Mouse (Mus musculus): ENCODE measurements around the gene Akr1cl. TPM values are rescaled to one million over a fixed set of nuclear protein-coding genes. Genes with fewer than 3 reads are reported as not detected.

Akr1cl gene
- polyA plus RNA-seq, 1 experiment from 2014 or later: 0.09 TPM

GRCm38 (mm10) chr1:65043433-65043832, 10.9 kb upstream of the Akr1cl start:
- 86% methylated on average over 2 of the region's 2 CpGs for WGBS
- ATAC-seq (ENCODE audit: insufficient number of reproducible peaks, low FRiP score, low TSS enrichment, low read depth): no peak
- no peak overlapping the region for H3K27ac ChIP-seq (replicated peaks)

GRCm38 (mm10) chr1:65041837-65042236, 9.3 kb upstream of the Akr1cl start:
- Histone ChIP-seq H3K4me3 (replicated peaks) (no peak overlapping the region), H3K9ac (no peak overlapping the region), H3K4me1 (no peaks in the 10 kb centered on the region), H3K9me3 (replicated peaks) (no peaks in the 10 kb centered on the region), H3K36me3 (no peaks in the 10 kb centered on the region), H3K4me2 (replicated peaks) (no peak overlapping the region), H3K27me3 (no peaks in the 10 kb centered on the region), H3K27ac (replicated peaks) (no peak overlapping the region)
- ATAC-seq (ENCODE audit: insufficient number of reproducible peaks, low FRiP score, low TSS enrichment, low read depth): no peak
- 75% methylated on average over 3 of the region's 3 CpGs for WGBS

More at GRCm38 (mm10) chr1:65043433-65043832, 10.9 kb upstream of the Akr1cl start:
- H3K27me3 ChIP-seq: no peaks in the 10 kb centered on the region
- no peaks in the 10 kb centered on the region for H3K9me3 ChIP-seq (replicated peaks)
- no peak overlapping the region for H3K4me3 ChIP-seq (replicated peaks)
- H3K36me3 ChIP-seq: no peaks in the 10 kb centered on the region
- H3K4me2 ChIP-seq (replicated peaks): no peak overlapping the region
- H3K9ac ChIP-seq: no peak overlapping the region
- no peaks in the 10 kb centered on the region for H3K4me1 ChIP-seq

GRCm38 (mm10) chr1:65040806-65041205, 8.2 kb upstream of the Akr1cl start:
- H3K4me2 ChIP-seq (replicated peaks): no peak overlapping the region
- ATAC-seq (ENCODE audit: insufficient number of reproducible peaks, low FRiP score, low TSS enrichment, low read depth): no peak
- WGBS: 72% methylated on average over 6 of the region's 6 CpGs
- no peak overlapping the region for H3K4me3 ChIP-seq (replicated peaks)
- H3K9ac ChIP-seq: no peak overlapping the region
- H3K27me3 ChIP-seq: no peaks in the 10 kb centered on the region
- H3K27ac ChIP-seq (replicated peaks): no peak overlapping the region
- H3K4me1 ChIP-seq: no peaks in the 10 kb centered on the region
- H3K36me3 ChIP-seq: no peaks in the 10 kb centered on the region
- no peaks in the 10 kb centered on the region for H3K9me3 ChIP-seq (replicated peaks)

GRCm38 (mm10) chr1:65039679-65040078, 7.1 kb upstream of the Akr1cl start:
- Histone ChIP-seq H3K27ac (replicated peaks) (no peak overlapping the region), H3K4me3 (replicated peaks) (no peak overlapping the region), H3K9me3 (replicated peaks) (no peaks in the 10 kb centered on the region), H3K27me3 (no peaks in the 10 kb centered on the region), H3K4me2 (replicated peaks) (no peak overlapping the region), H3K36me3 (no peaks in the 10 kb centered on the region), H3K4me1 (no peaks in the 10 kb centered on the region), H3K9ac (no peak overlapping the region)
- ATAC-seq (ENCODE audit: insufficient number of reproducible peaks, low FRiP score, low TSS enrichment, low read depth): no peak
- WGBS: 75% methylated on average over 3 of the region's 3 CpGs

GRCm38 (mm10) chr1:65037542-65037941, 5.0 kb upstream of the Akr1cl start:
- H3K9me3 ChIP-seq (replicated peaks): no peaks in the 10 kb centered on the region
- no peak overlapping the region for H3K9ac ChIP-seq
- no peaks in the 10 kb centered on the region for H3K4me1 ChIP-seq
- WGBS: 72% methylated on average over 2 of the region's 2 CpGs
- no peaks in the 10 kb centered on the region for H3K36me3 ChIP-seq
- no peaks in the 10 kb centered on the region for H3K27me3 ChIP-seq
- no peak for ATAC-seq (ENCODE audit: insufficient number of reproducible peaks, low FRiP score, low TSS enrichment, low read depth)
- H3K4me3 ChIP-seq (replicated peaks): no peak overlapping the region
- no peak overlapping the region for H3K27ac ChIP-seq (replicated peaks)
- H3K4me2 ChIP-seq (replicated peaks): no peak overlapping the region

- Histone ChIP-seq H3K9me3 (replicated peaks) (no peaks in the 10 kb centered on the region), H3K4me2 (replicated peaks) (no peak overlapping the region), H3K27me3 (no peaks in the 10 kb centered on the region), H3K4me1 (no peaks in the 10 kb centered on the region), H3K9ac (no peak overlapping the region), H3K27ac (replicated peaks) (no peak overlapping the region), H3K36me3 (no peaks in the 10 kb centered on the region), H3K4me3 (replicated peaks) (no peak overlapping the region)
- 10% methylated on average over 3 of the region's 3 CpGs for WGBS
- ATAC-seq (ENCODE audit: insufficient number of reproducible peaks, low FRiP score, low TSS enrichment, low read depth): no peak
Observed at GRCm38 (mm10) chr1:65035513-65035912, 3.0 kb upstream of the Akr1cl start.

GRCm38 (mm10) chr1:65028206-65028605, 4.4 kb downstream of the Akr1cl start:
- no peaks in the 10 kb centered on the region for H3K27me3 ChIP-seq
- H3K36me3 ChIP-seq: no peaks in the 10 kb centered on the region
- H3K4me1 ChIP-seq: no peaks in the 10 kb centered on the region
- H3K9ac ChIP-seq: no peak overlapping the region
- ATAC-seq (ENCODE audit: insufficient number of reproducible peaks, low FRiP score, low TSS enrichment, low read depth): no peak
- H3K9me3 ChIP-seq (replicated peaks): no peaks in the 10 kb centered on the region
- H3K27ac ChIP-seq (replicated peaks): no peak overlapping the region
- no peak overlapping the region for H3K4me2 ChIP-seq (replicated peaks)
- 39% methylated on average over 9 of the region's 9 CpGs for WGBS
- no peak overlapping the region for H3K4me3 ChIP-seq (replicated peaks)

- no peak for ATAC-seq (ENCODE audit: insufficient number of reproducible peaks, low FRiP score, low TSS enrichment, low read depth)
- Histone ChIP-seq H3K4me3 (replicated peaks) (no peak overlapping the region), H3K27ac (replicated peaks) (no peak overlapping the region), H3K9ac (no peak overlapping the region), H3K36me3 (no peaks in the 10 kb centered on the region), H3K9me3 (replicated peaks) (no peaks in the 10 kb centered on the region), H3K4me2 (replicated peaks) (no peak overlapping the region), H3K4me1 (no peaks in the 10 kb centered on the region), H3K27me3 (no peaks in the 10 kb centered on the region)
- WGBS: 74% methylated on average over 4 of the region's 4 CpGs
Observed at GRCm38 (mm10) chr1:65012726-65013125, 19.8 kb downstream of the Akr1cl start.

- 7% methylated on average over 9 of the region's 9 CpGs for WGBS
Observed at GRCm38 (mm10) chr1:65010153-65010552, 22.4 kb downstream of the Akr1cl start.

GRCm38 (mm10) chr1:65005575-65005974, 27.0 kb downstream of the Akr1cl start:
- H3K27ac ChIP-seq (replicated peaks): no peak overlapping the region
- ATAC-seq (ENCODE audit: insufficient number of reproducible peaks, low FRiP score, low TSS enrichment, low read depth): no peak
- no peaks in the 10 kb centered on the region for H3K4me1 ChIP-seq
- H3K4me2 ChIP-seq (replicated peaks): no peak overlapping the region
- no peak overlapping the region for H3K4me3 ChIP-seq (replicated peaks)
- no peaks in the 10 kb centered on the region for H3K27me3 ChIP-seq
- 88% methylated on average over 6 of the region's 6 CpGs for WGBS
- no peak overlapping the region for H3K9ac ChIP-seq
- no peaks in the 10 kb centered on the region for H3K9me3 ChIP-seq (replicated peaks)
- H3K36me3 ChIP-seq: no peaks in the 10 kb centered on the region

More at GRCm38 (mm10) chr1:65010153-65010552, 22.4 kb downstream of the Akr1cl start:
- no peaks in the 10 kb centered on the region for H3K27me3 ChIP-seq
- H3K9me3 ChIP-seq (replicated peaks): no peaks in the 10 kb centered on the region
- H3K4me3 ChIP-seq (replicated peaks): no peak overlapping the region
- no peak for ATAC-seq (ENCODE audit: insufficient number of reproducible peaks, low FRiP score, low TSS enrichment, low read depth)
- no peak overlapping the region for H3K27ac ChIP-seq (replicated peaks)
- H3K4me1 ChIP-seq: no peaks in the 10 kb centered on the region
- no peak overlapping the region for H3K4me2 ChIP-seq (replicated peaks)
- no peaks in the 10 kb centered on the region for H3K36me3 ChIP-seq
- H3K9ac ChIP-seq: no peak overlapping the region

- Histone ChIP-seq H3K27ac (replicated peaks) (no peak overlapping the region), H3K9ac (no peak overlapping the region), H3K36me3 (no peaks in the 10 kb centered on the region), H3K4me2 (replicated peaks) (no peak overlapping the region), H3K9me3 (replicated peaks) (no peaks in the 10 kb centered on the region), H3K4me1 (no peaks in the 10 kb centered on the region), H3K4me3 (replicated peaks) (no peak overlapping the region), H3K27me3 (no peaks in the 10 kb centered on the region)
- no peak for ATAC-seq (ENCODE audit: insufficient number of reproducible peaks, low FRiP score, low TSS enrichment, low read depth)
- 75% methylated on average over 4 of the region's 4 CpGs for WGBS
Observed at GRCm38 (mm10) chr1:65004526-65004925, 28.0 kb downstream of the Akr1cl start.

- no peaks in the 10 kb centered on the region for H3K4me1 ChIP-seq
- H3K9ac ChIP-seq: no peak overlapping the region
- no peak overlapping the region for H3K4me3 ChIP-seq (replicated peaks)
- H3K36me3 ChIP-seq: no peaks in the 10 kb centered on the region
- no peak for ATAC-seq (ENCODE audit: insufficient number of reproducible peaks, low FRiP score, low TSS enrichment, low read depth)
- no peak overlapping the region for H3K27ac ChIP-seq (replicated peaks)
- H3K9me3 ChIP-seq (replicated peaks): no peaks in the 10 kb centered on the region
- no peaks in the 10 kb centered on the region for H3K27me3 ChIP-seq
- 62% methylated on average over 4 of the region's 4 CpGs for WGBS
- H3K4me2 ChIP-seq (replicated peaks): no peak overlapping the region
Observed at GRCm38 (mm10) chr1:64993206-64993605, 39.4 kb downstream of the Akr1cl start.

Data from embryonic facial prominence, embryonic 15.5 days (tissue).